Mouse (Mus musculus) kidney, postnatal 10 days (tissue): ENCODE measurements around the gene Sema4g.
"Not testable (repeated sequence)": the region's sequence is repeated elsewhere in the genome, so short reads cannot be mapped to it uniquely, and the experiment has no call there.

ENCODE experiments used
- DNase-seq: peaks from one replicate; pipeline ENCODE4 v3.0.0; 2021; ENCODE audit warnings: mixed read lengths

Sema4g gene

GRCm38 (mm10) chr19:45026958-45027670 is 38.2 kb downstream of the Sema4g start:
- DNase-seq: no peak

DNA sequence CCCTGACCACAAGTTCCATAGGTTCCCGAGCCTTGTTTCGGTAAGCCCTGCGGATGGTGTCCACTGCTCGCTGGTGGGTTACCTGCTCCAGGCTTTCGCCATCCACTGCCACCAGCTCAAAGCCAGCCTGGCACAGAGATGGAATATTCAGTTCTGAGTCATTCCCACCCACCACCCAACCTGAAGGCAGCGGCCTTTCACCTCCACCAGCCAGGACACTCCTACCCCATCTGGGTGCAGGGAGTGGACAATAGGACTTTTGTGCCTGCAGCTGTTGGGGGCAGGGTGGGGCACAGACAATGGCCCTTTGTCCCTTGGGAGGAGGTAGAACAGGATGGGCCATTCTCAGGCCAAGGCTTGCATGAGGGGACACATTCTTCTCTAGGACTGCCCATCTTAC is 38.9 kb downstream of the Sema4g start:
- DNase-seq: no peak

DNA sequence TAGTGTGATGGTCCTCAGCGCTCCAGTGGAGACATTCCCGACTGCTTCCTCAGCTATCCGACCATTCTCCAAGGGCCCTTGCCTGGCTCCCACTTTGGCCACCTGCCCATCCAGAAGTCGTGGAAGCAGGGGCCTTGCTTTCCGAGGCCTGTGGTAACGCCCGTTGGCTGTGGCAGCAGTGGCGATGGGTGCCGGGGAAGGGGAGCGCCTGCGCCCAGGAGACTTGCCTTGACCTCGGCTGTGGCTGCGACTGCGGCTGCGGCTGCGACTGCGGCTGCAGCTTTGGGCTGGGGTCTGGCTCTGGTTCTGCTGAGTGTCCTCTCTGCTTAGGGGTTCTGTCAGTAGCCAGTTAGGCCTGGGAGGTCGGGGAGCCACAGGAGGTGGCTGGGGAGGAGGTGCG is 39.8 kb downstream of the Sema4g start:
- DNase-seq: no peak

DNA sequence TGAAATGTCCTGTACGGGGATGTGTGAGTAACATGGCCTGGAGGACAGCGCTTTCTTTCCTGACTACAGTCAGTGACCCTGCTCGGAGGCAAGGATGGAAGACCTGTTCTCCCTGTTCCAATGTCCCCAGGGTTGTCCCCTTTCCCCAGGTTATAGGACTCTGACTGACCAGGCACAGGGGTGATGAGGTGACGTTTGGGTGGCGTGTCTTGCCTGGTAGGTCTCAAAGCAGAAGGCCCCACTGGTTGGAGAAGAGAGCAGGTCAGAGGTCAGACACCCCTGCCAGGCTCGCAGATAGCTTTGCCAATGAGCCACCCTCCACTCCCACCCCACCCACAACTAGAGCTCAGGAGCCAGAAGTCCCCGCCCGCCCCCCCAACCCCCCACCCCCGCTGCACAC is 40.7 kb downstream of the Sema4g start:
- no peak for DNase-seq

GRCm38 (mm10) chr19:45030111-45030510 is 41.2 kb downstream of the Sema4g start:
- DNase-seq: peak; percentile 83

- peak; percentile 91 for DNase-seq
Measured at GRCm38 (mm10) chr19:45030746-45031693, 42.1 kb downstream of the Sema4g start.

GRCm38 (mm10) chr19:45031780-45032179 is 42.9 kb downstream of the Sema4g start:
- peak; percentile 90 for DNase-seq

DNA sequence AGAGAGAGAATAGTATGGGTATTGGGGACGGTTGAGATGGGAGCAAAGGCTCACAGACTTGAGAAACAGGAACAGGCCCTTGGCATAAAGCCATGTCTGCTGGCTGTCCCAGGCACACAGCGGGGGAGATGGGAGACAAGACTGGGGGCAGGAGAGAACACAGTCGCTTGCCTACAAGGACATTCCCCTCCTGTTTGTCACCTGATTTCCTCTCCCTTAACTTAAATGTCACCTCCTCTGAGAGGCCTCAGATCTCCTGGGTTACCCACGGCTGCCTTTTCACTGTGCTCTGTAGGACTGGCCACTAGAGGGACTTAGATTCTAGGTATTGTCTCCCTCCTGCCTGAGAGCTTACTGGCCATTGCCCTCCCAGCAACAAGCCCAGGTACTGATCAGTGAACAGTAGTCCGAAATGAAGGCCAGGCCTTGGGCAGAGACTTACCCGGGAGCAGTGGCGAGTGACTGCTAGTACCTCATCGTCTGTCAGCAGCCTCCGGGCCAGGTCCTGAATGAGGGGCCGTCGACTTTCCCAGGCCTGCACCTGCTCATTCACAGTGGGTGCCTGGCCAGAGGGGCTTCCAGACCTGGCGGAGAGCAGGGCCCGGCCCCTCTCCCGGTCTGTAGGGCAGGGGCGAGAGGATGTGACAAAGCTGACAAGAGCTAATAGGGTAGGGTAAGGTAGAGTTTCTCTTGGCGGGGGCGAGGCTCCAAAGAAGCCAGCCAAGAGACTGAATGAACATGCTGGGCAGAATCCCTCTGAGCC is 43.9 kb downstream of the Sema4g start:
- DNase-seq: peak; percentile 67

- peak; percentile 74 for DNase-seq
Measured at GRCm38 (mm10) chr19:45036867-45037266, 48.0 kb downstream of the Sema4g start.

- not testable (repeated sequence) for DNase-seq
Measured at GRCm38 (mm10) chr19:45038198-45038597, 49.3 kb downstream of the Sema4g start.

DNA sequence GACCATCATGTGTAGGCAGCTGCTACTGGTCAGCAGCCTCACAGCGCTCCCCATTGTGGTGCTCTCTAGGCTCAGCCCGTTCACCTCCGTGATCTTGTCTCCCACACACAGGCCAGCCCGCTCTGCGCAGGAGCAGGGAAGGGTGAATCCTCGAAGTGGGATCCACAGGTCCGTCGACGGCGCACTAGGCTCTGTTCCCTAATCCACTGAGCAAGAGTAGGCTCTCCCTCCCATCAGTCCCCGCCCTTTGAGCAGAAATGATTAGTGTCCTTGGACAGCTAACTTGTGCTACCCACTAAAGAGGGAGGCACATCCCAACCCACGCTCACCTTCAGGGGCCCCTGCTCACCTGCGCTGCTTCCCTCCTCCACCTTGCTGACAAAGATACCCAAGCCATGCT is 51.3 kb downstream of the Sema4g start:
- DNase-seq: no peak

DNA sequence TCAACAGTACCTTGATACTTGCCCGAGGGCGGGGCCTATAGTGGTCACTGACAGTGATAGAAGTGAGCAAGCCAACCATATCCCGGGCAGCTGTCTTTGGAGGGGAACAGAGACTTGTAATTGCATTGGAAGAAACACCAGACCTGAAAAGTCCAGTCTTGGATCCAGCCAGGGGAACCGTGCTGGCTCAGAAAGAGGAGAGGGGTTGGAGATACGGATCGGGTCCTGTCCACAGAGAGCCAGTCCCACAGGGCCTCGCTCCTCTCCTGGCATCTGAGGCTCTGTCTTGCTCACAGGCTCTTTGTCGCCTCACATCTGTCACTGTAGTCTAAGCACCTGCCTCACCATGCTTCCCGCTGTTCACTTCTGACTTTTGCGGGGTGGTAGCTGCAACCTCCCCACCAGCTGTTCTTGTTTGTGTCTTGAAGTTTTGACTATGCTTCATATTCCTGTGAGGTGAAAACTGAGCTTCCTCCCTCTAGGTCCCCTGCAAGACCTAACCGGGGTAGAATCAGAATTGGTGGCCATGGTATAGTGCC is 55.6 kb downstream of the Sema4g start:
- no peak for DNase-seq

DNA sequence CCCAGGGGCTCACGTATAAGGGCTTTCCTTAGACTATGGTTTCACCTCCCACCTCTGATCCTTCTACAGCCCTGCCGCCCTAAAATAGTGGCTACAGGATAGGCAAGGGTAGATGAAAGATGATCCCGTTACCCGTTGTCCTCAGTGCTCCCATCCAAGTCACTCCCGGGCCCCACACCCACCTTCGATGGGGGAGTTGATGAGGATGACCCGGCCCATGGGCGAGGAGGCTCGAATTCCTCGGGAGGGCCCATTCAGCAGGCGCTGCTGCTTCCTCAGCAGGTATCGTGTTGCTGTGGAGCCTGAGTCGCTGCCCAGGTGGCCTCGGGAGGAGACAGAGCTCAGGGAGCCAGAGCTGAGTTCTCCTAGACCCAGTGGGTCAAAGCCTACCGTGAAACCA is 56.3 kb downstream of the Sema4g start:
- DNase-seq: no peak

DNA sequence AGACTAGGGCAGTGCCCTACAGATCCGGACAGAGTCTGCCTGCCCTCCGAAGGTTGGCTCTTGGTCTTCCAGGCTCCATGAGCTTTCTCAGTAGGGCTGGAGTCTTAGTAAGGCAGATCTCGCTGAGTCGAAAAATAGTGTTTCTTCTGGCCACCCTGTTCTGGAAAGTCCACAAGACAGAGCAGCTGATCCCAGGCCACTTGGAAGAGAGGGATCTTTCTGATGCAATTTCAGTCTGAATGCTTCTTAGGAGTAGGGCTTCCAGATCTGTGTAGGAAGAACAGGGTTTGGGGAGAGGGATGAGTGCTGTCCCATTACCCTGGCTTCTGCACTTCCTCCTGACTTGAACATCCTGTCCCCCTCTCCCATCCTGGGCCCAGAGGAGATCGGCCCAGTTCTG is 56.8 kb downstream of the Sema4g start, which contains the start of gene Pdzd7:
Gene Pdzd7 (minus strand): TSS at position 67 of the 400 bp plus-strand sequence.
- DNase-seq: no peak

DNA sequence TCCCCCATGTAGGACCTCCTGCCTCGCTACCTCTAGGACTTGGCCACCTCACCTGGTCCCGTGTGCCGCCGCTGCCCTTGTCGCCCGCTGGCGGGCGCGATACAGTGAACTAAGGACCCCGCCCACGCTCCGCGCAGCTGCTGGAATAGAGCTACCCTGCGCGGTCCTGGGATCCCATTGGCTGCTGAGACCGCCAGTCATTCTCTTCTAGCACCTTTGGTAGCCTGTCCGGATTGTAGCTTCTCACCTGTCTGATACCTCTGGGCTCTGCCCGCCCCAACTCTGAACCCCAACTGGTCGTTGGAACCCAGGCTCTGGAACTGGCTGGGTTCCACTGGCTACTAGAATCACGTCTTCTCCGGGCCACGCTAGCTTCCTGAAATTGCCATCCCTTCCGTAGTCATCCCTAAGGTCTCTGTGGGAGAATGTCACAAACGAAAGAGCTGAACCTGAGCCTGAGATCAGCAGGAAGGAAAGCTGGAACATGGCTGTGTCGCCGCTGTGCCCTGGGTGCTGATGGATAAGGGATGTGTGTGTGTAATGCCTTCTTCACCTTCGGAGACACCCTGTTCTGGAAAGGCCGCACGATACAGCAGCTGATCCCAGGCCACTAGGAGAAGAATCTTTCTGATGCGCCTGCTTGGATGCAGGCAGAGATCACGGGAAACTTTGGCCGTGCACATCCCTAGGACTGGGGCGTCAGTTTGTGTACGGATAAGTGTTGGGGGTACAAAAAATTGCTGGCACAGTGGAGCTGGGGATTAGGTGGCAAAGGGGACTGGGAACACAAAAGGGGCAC is 57.8 kb downstream of the Sema4g start:
- DNase-seq: peak; percentile 92

DNA sequence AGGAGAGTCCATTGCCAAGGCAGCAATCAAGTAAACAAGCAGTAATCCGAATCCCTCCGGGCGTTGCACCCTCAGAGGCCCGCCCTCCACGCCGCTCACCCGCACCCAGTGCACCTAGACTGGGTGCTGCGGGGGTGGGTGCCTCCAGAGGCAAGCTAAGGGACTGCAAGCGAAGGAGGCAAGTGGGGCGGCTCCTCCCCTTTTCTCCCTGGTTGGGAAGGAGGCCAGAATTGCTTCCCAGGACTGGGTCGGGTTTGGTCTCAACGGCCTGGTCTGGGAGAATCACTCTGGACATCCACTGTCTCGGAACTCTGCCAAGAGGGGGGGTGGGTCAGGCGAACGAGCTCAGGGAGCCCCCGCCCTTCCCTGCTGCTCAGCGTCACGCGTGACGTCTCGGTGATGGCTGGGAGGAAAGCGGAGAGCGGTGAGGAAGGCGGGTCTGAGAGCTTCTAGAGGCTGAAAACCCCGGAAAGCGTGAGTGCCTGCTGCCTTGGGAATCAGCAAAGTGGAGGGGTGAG is 58.6 kb downstream of the Sema4g start, which contains the start of gene Sfxn3:
Gene Sfxn3 (plus strand): TSS at position 87 of the 518 bp plus-strand sequence.
- peak; percentile 98 for DNase-seq

DNA sequence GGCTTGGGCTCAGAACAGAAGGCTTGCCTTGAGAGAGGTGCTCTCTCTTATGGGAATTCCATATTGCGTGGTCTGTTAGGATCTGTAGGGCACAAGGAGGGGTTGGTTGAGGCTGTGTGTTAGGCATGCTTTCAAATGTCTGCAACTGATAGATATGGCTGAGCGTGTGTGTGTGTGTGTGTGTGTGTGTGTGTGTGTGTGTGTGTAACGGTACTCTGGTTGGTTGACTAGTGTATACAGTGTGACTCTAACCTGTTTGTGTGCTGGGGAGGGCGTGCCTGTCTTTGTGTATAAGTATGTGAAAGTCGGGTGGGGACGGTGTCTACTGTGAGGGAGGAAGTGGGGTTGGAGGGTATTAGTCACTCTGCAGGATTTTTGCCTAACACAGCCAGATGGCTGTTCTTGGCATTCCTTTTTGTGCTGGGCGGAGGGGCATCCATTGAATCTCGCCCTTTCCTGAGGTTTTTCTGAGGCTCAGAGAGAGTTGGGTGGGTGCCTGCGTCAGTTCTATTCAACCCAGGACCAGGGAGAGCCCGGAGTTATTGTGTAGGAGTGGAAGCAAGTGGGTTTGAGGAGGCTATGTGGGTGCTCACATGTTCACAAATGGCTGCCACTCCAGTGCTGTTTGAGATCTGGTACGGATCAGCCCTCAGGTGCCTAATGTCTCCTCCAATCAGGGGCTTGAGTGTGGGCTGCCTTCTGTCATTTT is 59.2 kb downstream of the Sema4g start:
- peak; percentile 63 for DNase-seq

DNA sequence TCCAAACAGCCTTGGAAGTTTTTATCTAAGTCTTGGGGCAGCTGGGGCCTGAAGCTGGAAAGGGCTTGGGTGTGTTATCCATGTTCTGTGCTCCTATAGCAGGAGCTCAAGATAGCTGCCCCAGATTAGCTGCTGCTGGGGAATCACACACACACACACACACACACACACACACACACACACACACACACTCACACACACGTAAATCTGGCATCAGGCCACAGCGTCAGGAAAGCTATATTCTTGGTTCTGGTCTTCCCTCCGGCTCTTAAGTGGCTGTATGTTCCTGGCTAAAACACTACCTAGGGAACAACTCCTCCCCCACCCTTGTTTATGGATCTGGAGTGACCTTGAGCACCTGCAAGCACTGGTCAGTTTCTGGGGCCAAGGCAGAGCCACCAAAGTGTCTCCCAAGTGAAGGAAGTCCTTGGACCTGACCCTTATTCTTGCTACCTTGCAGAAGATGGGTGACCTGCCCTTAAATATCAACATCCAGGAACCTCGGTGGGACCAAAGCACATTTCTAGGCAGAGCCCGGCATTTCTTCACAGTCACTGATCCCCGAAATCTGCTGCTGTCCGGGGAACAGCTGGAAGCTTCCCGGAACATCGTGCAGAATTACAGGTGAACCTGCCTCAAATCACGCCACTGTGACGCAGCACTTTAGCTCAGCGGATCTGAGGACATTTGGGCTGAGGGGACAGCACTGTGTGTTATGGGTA is 59.9 kb downstream of the Sema4g start:
- DNase-seq: no peak

DNA sequence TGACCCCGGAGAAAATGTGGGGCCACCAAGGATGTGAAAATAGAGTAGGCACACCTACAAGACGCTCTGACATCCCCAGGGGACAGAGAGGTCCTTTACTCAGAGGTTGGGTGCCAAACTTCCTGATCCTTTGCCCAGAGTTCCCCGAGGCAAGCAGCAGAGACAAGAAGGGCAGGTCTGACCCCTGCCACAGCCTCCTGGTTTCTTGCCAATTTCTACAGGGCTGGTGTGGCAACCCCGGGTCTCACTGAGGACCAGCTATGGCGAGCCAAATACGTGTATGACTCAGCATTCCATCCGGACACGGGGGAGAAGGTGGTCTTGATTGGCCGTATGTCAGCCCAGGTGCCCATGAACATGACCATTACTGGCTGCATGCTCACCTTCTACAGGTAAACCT is 60.6 kb downstream of the Sema4g start:
- no peak for DNase-seq
